Mouse (Mus musculus) adrenal gland, adult (tissue): Measurements from ENCODE around the gene Syngr1.
A peak's percentile ranks its signal among the peaks of the same experiment; 100 is the strongest.

ENCODE experiments used
- DNase-seq, 2 experiments: peaks; one replicate each; pipeline ENCODE4 v3.0.0; 2022 to 2023; ENCODE audit warnings: low spot score in 1 of 2; ENCODE audit not compliant: inconsistent age in 2 of 2

Syngr1 gene

DNA sequence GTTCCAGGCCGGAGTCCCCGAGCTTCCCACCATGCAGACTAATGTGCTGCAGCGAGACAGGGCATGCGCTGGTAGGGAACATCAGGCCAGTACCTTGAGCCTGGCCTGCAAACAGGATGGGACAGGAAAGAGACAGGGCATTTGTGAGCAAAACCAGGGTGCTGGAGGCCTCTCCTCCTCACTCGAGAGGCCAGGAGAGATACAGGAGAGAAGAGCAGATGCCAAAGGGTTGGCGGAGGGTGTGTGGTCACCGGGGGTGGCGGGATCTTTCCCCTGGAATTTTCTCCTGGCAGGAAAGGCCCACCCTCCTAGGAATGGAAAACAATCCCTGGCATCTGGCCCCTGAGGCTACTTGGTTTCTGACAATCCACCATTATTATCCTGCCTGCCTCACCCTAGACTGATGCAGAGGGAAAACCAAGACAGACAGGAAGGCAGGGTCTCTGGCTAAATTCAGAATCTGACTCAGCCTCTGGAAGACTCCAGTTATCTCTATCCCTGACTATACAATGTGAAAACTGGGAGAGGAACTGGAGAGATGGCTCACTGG lies 21.0 kb upstream of the Syngr1 start:
- DNase-seq: no peak

GRCm38 (mm10) chr15:80071951-80072437 lies 19.1 kb upstream of the Syngr1 start:
- peak; percentile 58 to 67 for DNase-seq

DNA sequence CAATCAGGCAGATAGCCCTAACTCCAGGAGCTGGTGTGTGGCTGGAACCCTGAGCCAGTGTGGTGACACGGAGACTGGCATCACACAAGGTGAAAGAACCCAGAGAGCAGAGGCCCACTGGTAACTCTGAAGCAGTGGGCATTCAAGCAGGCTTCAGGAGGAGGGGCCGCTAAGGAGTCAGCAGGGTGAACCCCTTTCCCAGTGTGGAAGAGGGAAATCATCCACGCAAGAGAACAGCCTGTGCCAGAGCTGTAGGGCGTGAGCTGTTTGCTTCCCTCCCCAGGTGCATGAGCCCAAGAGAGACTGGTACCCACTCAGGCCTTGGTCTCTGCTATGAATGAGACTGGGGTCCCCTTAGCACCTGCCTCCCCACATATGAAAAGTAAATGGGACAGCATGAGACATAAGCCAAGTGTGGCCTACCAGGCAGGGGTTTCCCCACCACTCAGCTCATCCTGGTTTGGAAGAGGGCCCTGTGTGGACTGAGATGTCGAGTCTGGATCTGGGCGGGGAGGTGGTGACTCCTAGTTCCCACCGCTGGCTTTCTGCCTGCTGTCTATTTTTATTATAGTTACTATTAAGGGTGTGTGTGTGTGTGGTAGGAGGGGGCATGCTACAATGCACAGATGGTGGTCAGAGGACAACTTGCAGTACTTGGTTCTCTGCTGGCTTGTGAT lies 18.4 kb upstream of the Syngr1 start:
- DNase-seq: no peak

GRCm38 (mm10) chr15:80073256-80073621 lies 17.9 kb upstream of the Syngr1 start:
- DNase-seq: no peak

DNA sequence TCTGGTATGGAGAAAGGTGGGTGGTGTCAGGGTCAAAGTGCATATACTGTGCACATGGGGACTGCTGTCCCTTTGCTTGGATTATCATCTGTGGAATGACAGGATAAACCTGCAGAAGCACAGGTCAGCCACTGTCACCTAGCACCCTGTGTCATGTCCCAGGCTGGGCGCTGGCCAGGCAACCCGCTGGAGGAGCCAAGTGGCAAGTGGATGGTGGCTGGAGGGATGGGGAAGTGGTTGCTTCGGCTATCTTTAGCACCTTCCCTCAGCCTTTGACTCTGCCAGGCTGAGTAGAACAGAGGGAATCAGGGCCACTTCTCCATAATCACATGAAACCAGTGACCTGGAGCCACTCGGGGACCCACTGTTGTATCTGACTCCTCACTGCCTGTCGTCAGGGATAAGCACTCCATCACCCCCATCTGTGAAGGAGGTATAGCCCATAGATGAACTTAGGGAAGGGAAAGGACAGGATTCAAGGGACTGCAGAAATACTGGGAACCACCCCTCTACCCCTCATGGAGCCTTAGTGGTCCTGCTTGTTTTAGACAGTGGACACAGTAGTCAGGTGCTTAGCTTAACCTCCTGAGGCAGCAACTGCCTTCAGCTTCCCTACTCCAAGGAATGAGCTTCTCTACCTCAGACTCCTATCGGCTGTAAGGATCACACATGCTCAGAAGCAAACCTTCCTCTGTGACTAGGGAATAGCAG lies 16.3 kb upstream of the Syngr1 start:
- DNase-seq: no peak

GRCm38 (mm10) chr15:80075374-80075694 lies 15.8 kb upstream of the Syngr1 start:
- DNase-seq: no peak

GRCm38 (mm10) chr15:80075733-80076337 lies 15.3 kb upstream of the Syngr1 start:
- no peak for DNase-seq

GRCm38 (mm10) chr15:80076338-80077136 lies 14.6 kb upstream of the Syngr1 start:
- peak; percentile 66 to 89 for DNase-seq

GRCm38 (mm10) chr15:80078058-80078814 lies 12.9 kb upstream of the Syngr1 start:
- DNase-seq: no peak

DNA sequence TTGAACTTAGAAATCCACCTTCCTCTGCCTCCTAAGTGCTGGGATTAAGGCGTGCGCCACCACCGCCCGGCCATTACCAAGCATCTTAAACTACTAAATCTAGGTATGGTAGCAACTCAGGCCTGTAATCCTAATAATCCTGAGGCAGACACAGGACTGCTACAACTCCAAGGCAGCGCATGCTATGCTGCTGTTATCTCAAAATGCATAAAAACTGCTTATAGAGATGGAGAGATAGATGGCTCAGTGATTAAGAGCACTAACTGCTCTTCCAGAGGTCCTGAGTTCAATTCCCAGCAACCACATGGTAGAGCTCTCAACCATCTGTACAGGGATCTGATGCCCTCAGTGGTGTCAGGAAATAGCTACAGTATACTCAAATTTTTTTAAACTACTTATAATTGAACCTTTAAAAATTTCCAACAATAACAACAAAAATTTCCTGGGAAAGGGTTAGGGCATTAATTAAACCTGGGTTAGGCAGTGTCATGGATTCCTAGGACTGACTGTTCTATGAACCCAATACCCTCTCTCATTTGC lies 11.9 kb upstream of the Syngr1 start:
- DNase-seq: no peak

GRCm38 (mm10) chr15:80079954-80080353 lies 11.2 kb upstream of the Syngr1 start:
- no peak for DNase-seq

DNA sequence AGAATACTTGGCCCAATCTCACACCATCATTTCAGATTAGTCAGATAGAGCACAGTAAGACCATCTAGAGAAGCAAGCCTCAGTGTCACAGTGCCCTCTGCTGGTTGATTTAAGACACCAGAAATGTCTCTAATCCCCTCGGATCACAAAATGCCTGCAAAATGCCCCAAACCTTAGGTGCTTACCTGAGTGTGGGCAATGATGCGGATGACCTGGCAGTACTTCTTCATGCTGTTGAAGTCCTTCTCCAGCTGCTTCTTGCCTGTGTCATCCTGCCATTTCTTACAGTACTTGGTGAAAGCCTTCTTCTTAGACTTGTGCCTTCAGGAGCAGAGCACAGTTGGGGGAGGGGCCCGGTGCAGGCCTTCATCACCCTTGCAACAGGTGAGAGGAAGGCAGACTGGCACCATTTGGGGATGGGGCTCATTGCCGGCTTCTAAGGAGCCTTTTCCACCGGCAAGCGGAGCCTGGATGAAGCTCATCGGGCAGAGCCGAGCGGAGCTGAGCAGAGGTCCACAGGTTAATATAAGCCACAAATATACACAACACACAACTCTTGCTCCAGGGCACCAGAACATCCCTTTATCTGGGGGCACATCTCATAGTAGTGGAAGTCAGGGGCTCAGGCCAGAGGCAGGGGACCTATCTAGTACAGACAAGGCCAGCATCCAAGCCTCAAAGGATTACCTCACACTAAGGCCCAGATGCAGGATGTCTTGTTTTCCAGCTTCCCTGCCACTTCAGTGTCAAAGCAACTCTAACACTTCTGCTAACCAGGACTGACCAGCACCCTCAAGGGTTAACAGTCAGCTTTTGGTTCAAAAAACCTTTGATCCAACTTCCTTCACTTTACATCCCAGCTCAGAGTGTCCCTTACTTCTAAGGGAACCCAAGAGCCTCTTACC lies 10.2 kb upstream of the Syngr1 start:
- DNase-seq: peak in 1 of 2 experiments; percentile 72

DNA sequence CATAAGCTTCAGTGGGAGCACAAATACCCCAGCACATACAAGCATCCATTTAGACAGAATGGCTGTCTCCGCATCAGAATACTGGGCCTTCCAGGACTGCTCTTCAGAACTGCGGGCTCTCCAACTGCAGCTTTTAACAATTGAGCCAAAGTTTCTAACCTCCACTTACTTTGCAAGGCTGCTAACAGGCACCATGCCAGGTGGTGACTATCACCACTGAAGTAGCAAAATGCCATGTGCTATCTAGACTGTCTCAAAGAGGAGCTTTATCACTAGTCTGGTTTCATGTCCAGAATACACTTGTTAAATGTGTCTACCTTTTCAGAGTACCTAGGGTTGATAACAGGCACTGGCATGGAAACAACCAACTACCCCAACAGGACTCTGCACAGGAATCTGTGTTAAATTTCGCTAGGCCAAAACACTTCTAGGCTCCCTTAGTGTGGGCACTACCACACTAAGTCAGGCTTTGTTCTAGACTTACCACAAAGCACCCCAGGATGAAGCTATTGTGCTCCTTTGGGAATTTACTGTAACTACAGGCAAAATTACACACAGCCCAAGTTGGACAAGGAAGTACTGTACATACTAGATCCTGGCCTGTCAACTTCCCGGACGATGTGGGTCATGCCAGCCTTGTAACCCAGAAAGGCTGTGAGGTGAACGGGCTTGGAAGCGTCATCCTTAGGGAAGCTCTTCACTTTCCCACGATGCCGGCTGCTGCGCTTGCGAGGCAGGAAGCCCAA lies 9.2 kb upstream of the Syngr1 start:
- DNase-seq: peak; percentile 76 to 87

DNA sequence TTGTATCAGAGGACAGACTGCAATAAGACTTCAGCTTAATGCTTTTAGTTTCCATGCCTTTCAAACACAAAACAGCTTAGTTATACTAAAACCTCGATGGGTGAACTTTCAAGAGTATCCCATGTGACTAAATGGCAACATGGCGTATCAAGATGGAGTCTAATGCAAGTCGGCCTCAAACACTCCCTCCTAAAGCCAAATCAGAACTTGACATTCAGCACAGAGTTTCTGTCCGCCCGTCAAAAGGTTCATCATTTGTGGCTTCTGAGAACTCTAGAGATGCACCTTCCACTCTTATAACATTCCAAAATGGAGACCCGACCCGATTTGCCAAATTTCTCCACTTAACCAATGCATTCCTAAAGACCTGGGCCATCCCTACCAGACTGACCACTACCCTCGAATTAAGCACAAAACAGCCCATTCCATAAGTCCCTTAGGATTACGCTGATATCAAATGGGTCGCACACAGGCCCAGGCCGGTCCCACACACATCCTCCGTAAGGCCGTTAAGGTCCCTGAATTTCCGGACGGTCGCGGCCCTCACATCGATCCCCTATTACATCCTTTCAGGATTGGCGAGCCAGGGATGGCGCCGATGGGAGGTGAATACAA lies 8.4 kb upstream of the Syngr1 start:
- no peak for DNase-seq

DNA sequence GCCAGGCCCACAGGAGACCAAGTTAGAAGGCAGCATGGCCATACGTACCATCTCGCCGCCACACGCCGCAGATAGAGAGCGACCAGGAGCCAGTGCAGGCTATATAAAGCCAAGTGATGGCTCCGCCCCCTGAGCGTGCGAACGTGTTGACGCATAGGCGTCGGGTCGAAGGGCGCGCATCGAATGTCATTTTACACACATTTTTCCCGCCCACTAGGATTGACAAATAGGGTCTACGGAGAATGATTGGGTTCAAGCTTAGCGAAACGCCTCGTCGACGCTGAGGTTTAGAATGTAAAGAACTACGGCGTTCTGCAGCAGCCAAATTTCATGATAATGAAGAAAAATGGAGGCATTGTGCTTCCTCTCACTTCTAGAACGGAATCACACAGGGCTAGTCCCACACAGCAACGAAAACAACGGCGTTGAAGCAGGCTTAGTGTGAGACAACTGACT lies 7.8 kb upstream of the Syngr1 start:
- DNase-seq: peak; percentile 97 to 99

- no peak for DNase-seq
Observed at GRCm38 (mm10) chr15:80083740-80084139, 7.4 kb upstream of the Syngr1 start.

DNA sequence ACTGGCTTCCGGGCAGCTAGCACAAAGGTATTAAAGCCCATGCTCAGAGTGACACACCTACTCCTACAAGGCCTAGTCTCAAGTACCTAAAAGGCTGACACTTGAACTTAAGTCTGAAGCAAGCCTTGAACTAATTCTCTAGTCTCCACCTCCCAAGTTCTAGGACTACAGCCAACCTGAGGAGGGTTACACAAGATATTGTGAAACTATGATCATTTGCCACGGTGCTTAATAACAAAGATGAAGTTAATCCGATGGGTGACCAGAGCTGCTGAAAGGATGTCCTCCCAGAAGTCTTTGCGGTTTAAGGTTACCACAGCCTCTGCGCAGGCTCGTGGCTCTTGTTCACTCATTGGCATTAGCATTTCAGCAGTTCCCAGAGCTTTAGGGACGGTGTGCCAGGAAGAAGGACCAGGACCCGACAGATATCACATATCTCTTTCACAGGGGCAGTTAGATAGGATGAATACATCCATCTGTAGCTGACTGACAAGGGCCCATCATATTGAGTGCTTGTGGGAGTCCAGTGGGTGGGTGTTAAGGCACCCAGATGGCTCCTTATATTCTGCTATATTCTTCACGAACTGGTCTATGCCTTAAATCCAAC lies 3.6 kb upstream of the Syngr1 start:
- peak in 1 of 2 experiments; percentile 70 for DNase-seq
